Mouse (Mus musculus): ENCODE data around the gene Sdr9c7. TPM values are rescaled to one million over a fixed set of nuclear protein-coding genes. Genes with fewer than 3 reads are reported as not detected.

The Sdr9c7 gene
- total and polyA plus RNA-seq, 3 experiments, result not detected

- H3K4me1 ChIP-seq (ENCODE audit: control insufficient read depth in 1 of 2, insufficient read depth in 2 of 2, low read length in 2 of 2), result no peaks in the 10 kb centered on the region
- TF ChIP-seq JUND (IDR thresholded peaks at IDR 0.05; ENCODE audit: low read depth, low read length) (no peak), NRF1 (IDR thresholded peaks at IDR 0.05; ENCODE audit: insufficient read depth, low read depth, low read length, poor library complexity, severe bottlenecking) (no peak), ZKSCAN1 (IDR thresholded peaks at IDR 0.05; ENCODE audit: low read depth, low read length) (no peak), EP300 (IDR thresholded peaks at IDR 0.05; ENCODE audit: low read depth in 1 of 2, low read length in 2 of 2) (no peak)
- no peaks in the 10 kb centered on the region for H3K9me3 ChIP-seq (replicated peaks; ENCODE audit: insufficient read depth, low read length)
- peaks cover 20 to 22% of the 10 kb centered on the region in 2 experiments for H3K27me3 ChIP-seq (ENCODE audit: control insufficient read depth in 1 of 2, insufficient read depth in 2 of 2, low read length in 2 of 2)
- H3K4me3 ChIP-seq (ENCODE audit: control insufficient read depth in 1 of 2, insufficient read depth in 1 of 2, low read depth in 2 of 2, low read length in 2 of 2), result no peak overlapping the region
- H3K79me2 ChIP-seq (ENCODE audit: control insufficient read depth, insufficient read depth, low read length, poor library complexity), result no peaks in the 10 kb centered on the region
- H3K36me3 ChIP-seq (ENCODE audit: control insufficient read depth in 1 of 2, insufficient read depth in 2 of 2, low read length in 2 of 2), result no peaks in the 10 kb centered on the region
- DNase-seq (ENCODE audit: low read depth, low spot score), result no peak
- H3K9ac ChIP-seq (ENCODE audit: control insufficient read depth, low read depth, low read length, poor library complexity, severe bottlenecking), result no peak overlapping the region
- H3K27ac ChIP-seq (ENCODE audit: control insufficient read depth, low read depth, low read length), result no peak overlapping the region
Measured at GRCm38 (mm10) chr10:127896705-127897104, 1.6 kb upstream of the Sdr9c7 start.

GRCm38 (mm10) chr10:127897506-127897905 is 812 bp upstream of the Sdr9c7 start:
- H3K79me2 ChIP-seq (ENCODE audit: control insufficient read depth, insufficient read depth, low read length, poor library complexity), result no peaks in the 10 kb centered on the region
- no peak overlapping the region for H3K9ac ChIP-seq (ENCODE audit: control insufficient read depth, low read depth, low read length, poor library complexity, severe bottlenecking)
- H3K9me3 ChIP-seq (replicated peaks; ENCODE audit: insufficient read depth, low read length), result no peaks in the 10 kb centered on the region
- peaks cover 20% of the 10 kb centered on the region in 2 experiments for H3K27me3 ChIP-seq (ENCODE audit: control insufficient read depth in 1 of 2, insufficient read depth in 2 of 2, low read length in 2 of 2)
- H3K4me1 ChIP-seq (ENCODE audit: control insufficient read depth in 1 of 2, insufficient read depth in 2 of 2, low read length in 2 of 2), result no peaks in the 10 kb centered on the region
- no peaks in the 10 kb centered on the region for H3K36me3 ChIP-seq (ENCODE audit: control insufficient read depth in 1 of 2, insufficient read depth in 2 of 2, low read length in 2 of 2)
- DNase-seq (ENCODE audit: low read depth, low spot score), result no peak
- no peak overlapping the region for H3K4me3 ChIP-seq (ENCODE audit: control insufficient read depth in 1 of 2, insufficient read depth in 1 of 2, low read depth in 2 of 2, low read length in 2 of 2)
- TF ChIP-seq MYC (IDR thresholded peaks at IDR 0.05; ENCODE audit: low read depth, low read length) (no peak), BHLHE40 (IDR thresholded peaks at IDR 0.05; ENCODE audit: borderline replicate concordance, low read depth, low read length) (no peak), JUND (IDR thresholded peaks at IDR 0.05; ENCODE audit: low read depth, low read length) (no peak), TAL1 (IDR thresholded peaks at IDR 0.05; ENCODE audit: low read length) (no peak), GABPA (IDR thresholded peaks at IDR 0.05; ENCODE audit: low read depth, low read length) (no peak), E2F4 (IDR thresholded peaks at IDR 0.05; ENCODE audit: borderline replicate concordance, low read depth, low read length) (no peak), MXI1 (IDR thresholded peaks at IDR 0.05; ENCODE audit: low read depth, low read length) (no peak), TBP (IDR thresholded peaks at IDR 0.05; ENCODE audit: low read depth, low read length) (no peak), MAZ (IDR thresholded peaks at IDR 0.05; ENCODE audit: low read depth, low read length) (no peak), CHD2 (IDR thresholded peaks at IDR 0.05; ENCODE audit: low read length) (no peak), NELFE (IDR thresholded peaks at IDR 0.05; ENCODE audit: low read depth, low read length) (no peak), ZNF384 (IDR thresholded peaks at IDR 0.05; ENCODE audit: low read depth, low read length) (no peak), ZC3H11A (IDR thresholded peaks at IDR 0.05; ENCODE audit: low read depth, low read length) (no peak), NRF1 (IDR thresholded peaks at IDR 0.05; ENCODE audit: insufficient read depth, low read depth, low read length, poor library complexity, severe bottlenecking) (no peak), MAFK (IDR thresholded peaks at IDR 0.05; ENCODE audit: borderline replicate concordance, low read depth, low read length) (no peak), MYB (IDR thresholded peaks at IDR 0.05; ENCODE audit: low read depth, low read length) (no peak), ZMIZ1 (IDR thresholded peaks at IDR 0.05; ENCODE audit: low read depth, low read length) (no peak), EP300 (IDR thresholded peaks at IDR 0.05; ENCODE audit: low read depth in 1 of 2, low read length in 2 of 2) (no peak), USF2 (IDR thresholded peaks at IDR 0.05; ENCODE audit: borderline replicate concordance in 1 of 2, insufficient read depth in 1 of 2, low read depth in 1 of 2, low read length in 2 of 2) (no peak)
- H3K27ac ChIP-seq (ENCODE audit: control insufficient read depth, low read depth, low read length), result no peak overlapping the region
